ENCODE assay signal across 22 mouse cellular contexts in genomic region chr11:61297326-61297725, GRCm38 (mm10). TPM values are rescaled to one million over a fixed set of nuclear protein-coding genes. Genes with fewer than 3 reads are reported as not detected.
"Had no signal": no experiment of that assay in that cellular context is flagged by ENCODE, and none has a peak within 500 bp of the region (broad histone marks: within the 10 kb centered on the region; RNA-seq: fewer than 3 reads in every experiment).

No protein-coding gene starts in this region.

- H3K9ac ChIP-seq: kidney, embryonic 15.5 days; limb, embryonic 13.5 days; liver, embryonic 12.5 days; liver, embryonic 15.5 days; lung, embryonic 15.5 days had no signal

- H3K36me3 ChIP-seq: kidney, embryonic 15.5 days; limb, embryonic 10.5 days; limb, embryonic 13.5 days; liver, embryonic 12.5 days; liver, embryonic 15.5 days; lung, embryonic 15.5 days had no signal

- ATAC-seq: intestine, postnatal 0 days; liver, embryonic 12.5 days had no signal

- H3K27ac ChIP-seq: kidney, embryonic 15.5 days; limb, embryonic 10.5 days; limb, embryonic 13.5 days; liver, embryonic 12.5 days; liver, embryonic 15.5 days; lung, embryonic 15.5 days had no signal

- H3K9me3 ChIP-seq: kidney, embryonic 15.5 days; limb, embryonic 10.5 days; limb, embryonic 13.5 days; liver, embryonic 12.5 days; liver, embryonic 15.5 days; lung, embryonic 15.5 days had no signal

- H3K27me3 ChIP-seq: kidney, embryonic 15.5 days; limb, embryonic 13.5 days; liver, embryonic 12.5 days; liver, embryonic 15.5 days; lung, embryonic 15.5 days had no signal

- H3K4me3 ChIP-seq: kidney, embryonic 15.5 days; limb, embryonic 10.5 days; limb, embryonic 13.5 days; liver, embryonic 12.5 days; liver, embryonic 15.5 days; lung, embryonic 15.5 days had no signal

- DNase-seq: liver; lung, adult 18-20 months; lung, postnatal 10 days; lung, postnatal 36 days; midbrain, embryonic 14.5 days; right cerebral cortex, postnatal 4 days; thymus, adult 2 months; thymus, postnatal 14 days; thymus, postnatal 4 days had no signal

RNA-seq across cellular contexts. Expression of gene Slc47a2, which starts 45.3 kb away (rescaled TPM):
- total RNA-seq: megakaryocyte progenitor cell, adult 5-6 weeks; megakaryocyte-erythroid progenitor cell, adult 5-6 weeks had no signal
- polyA plus RNA-seq: intestine, postnatal 0 days; kidney, embryonic 15.5 days; limb, embryonic 10.5 days; liver, embryonic 12.5 days; midbrain, embryonic 11.5 days; midbrain, embryonic 14.5 days; neural tube, embryonic 11.5 days; neural tube, embryonic 14.5 days; stomach, embryonic 14.5 days had no signal
